ENCODE assay signal across 27 mouse cellular contexts in genomic region chr7:45105491-45105890, GRCm38 (mm10). TPM values are rescaled to one million over a fixed set of nuclear protein-coding genes. Genes with fewer than 3 reads are reported as not detected.
DNase-seq lines count a peak whose midpoint lies in the region; ATAC-seq and TF ChIP-seq lines count a peak whose summit lies in the region.
"Had no signal": no experiment of that assay in that cellular context is flagged by ENCODE, and none has a peak within 500 bp of the region (broad histone marks: within the 10 kb centered on the region; RNA-seq: fewer than 3 reads in every experiment).

No protein-coding gene starts in this region.

- no peak overlapping the region for H3K4me2 ChIP-seq in forebrain, embryonic 14.5 days (ENCODE audit: low read length)
- no peak overlapping the region for H3K4me2 ChIP-seq in intestine, embryonic 16.5 days (ENCODE audit: low read depth, low read length)
- H3K4me2 ChIP-seq: embryonic facial prominence, embryonic 12.5 days; embryonic facial prominence, embryonic 15.5 days; forebrain, embryonic 12.5 days; heart, embryonic 11.5 days; hindbrain, embryonic 13.5 days had no signal

- 0 out of 2 replicates have a peak overlapping the region, but pooled peaks have one; percentile 20 for H3K27ac ChIP-seq in forebrain, embryonic 10.5 days
- H3K27ac ChIP-seq in forebrain, embryonic 14.5 days (ENCODE audit: low read depth, low read length) = no peak overlapping the region
- H3K27ac ChIP-seq in ES-E14 (ENCODE audit: insufficient read depth, low read depth, low read length, poor library complexity, severe bottlenecking) = no peak overlapping the region
- peak overlapping the region; percentile 31 for H3K27ac ChIP-seq in intestine, embryonic 16.5 days (ENCODE audit: low read length)
- H3K27ac ChIP-seq in small intestine, adult 2 months (ENCODE audit: insufficient read depth, low read depth, low read length) = peak overlapping the region; percentile 99
- H3K27ac ChIP-seq: embryonic facial prominence, embryonic 12.5 days; embryonic facial prominence, embryonic 15.5 days; forebrain, embryonic 12.5 days; gastrocnemius, adult 2 months; hindbrain, embryonic 13.5 days had no signal

- H3K36me3 ChIP-seq in forebrain, embryonic 10.5 days (replicated peaks) = no peaks in the 10 kb centered on the region
- H3K36me3 ChIP-seq in forebrain, embryonic 14.5 days (ENCODE audit: control insufficient read depth, insufficient read depth, low read length) = no peaks in the 10 kb centered on the region
- H3K36me3 ChIP-seq in ES-E14 (ENCODE audit: control insufficient read depth, insufficient read depth, low read length, poor library complexity, severe bottlenecking) = no peaks in the 10 kb centered on the region
- H3K36me3 ChIP-seq in intestine, embryonic 16.5 days (ENCODE audit: control insufficient read depth, insufficient read depth, low read length) = no peaks in the 10 kb centered on the region
- H3K36me3 ChIP-seq in small intestine, adult 2 months (ENCODE audit: control insufficient read depth, insufficient read depth, low read length) = 0 out of 2 replicates have a peak, but pooled peaks cover 2% of the 10 kb centered on the region
- H3K36me3 ChIP-seq: embryonic facial prominence, embryonic 12.5 days; forebrain, embryonic 12.5 days; hindbrain, embryonic 13.5 days had no signal

- H3K9ac ChIP-seq in forebrain, embryonic 14.5 days (ENCODE audit: low read length) = no peak overlapping the region
- H3K9ac ChIP-seq in ES-E14 (ENCODE audit: insufficient read depth, low read depth, low read length, poor library complexity, severe bottlenecking) = peak overlapping the region; percentile 16; the same call in 1 of the 2 replicates
- H3K9ac ChIP-seq in intestine, embryonic 16.5 days (ENCODE audit: low read depth, low read length) = no peak overlapping the region
- H3K9ac ChIP-seq: embryonic facial prominence, embryonic 12.5 days; embryonic facial prominence, embryonic 15.5 days; forebrain, embryonic 12.5 days; hindbrain, embryonic 13.5 days had no signal

- no peaks in the 10 kb centered on the region for H3K9me3 ChIP-seq in forebrain, embryonic 10.5 days
- no peaks in the 10 kb centered on the region for H3K9me3 ChIP-seq in forebrain, embryonic 14.5 days (replicated peaks; ENCODE audit: control insufficient read depth, low read length)
- H3K9me3 ChIP-seq in ES-E14 (ENCODE audit: control insufficient read depth, insufficient read depth, low read depth, low read length) = no peaks in the 10 kb centered on the region
- no peaks in the 10 kb centered on the region for H3K9me3 ChIP-seq in intestine, embryonic 16.5 days (ENCODE audit: control insufficient read depth, low read length)
- H3K9me3 ChIP-seq: embryonic facial prominence, embryonic 12.5 days; embryonic facial prominence, embryonic 15.5 days; forebrain, embryonic 12.5 days; hindbrain, embryonic 13.5 days had no signal

- no peak for TF ChIP-seq CTCF in small intestine, adult 2 months (IDR thresholded peaks at IDR 0.05; ENCODE audit: extremely low read depth, insufficient read length, insufficient replicate concordance, low read depth, low read length)
- TF ChIP-seq CTCF in lung, adult 2 months (IDR thresholded peaks at IDR 0.05; ENCODE audit: insufficient read depth, low read length) = no peak

- ATAC-seq in forebrain, embryonic 14.5 days = no peak
- ATAC-seq in intestine, embryonic 16.5 days = peak; percentile 63
- ATAC-seq: forebrain, embryonic 16.5 days; hindbrain, embryonic 16.5 days; inflammation-experienced regulatory T-cells, adult 6 months had no signal

- no peaks in the 10 kb centered on the region for H3K27me3 ChIP-seq in forebrain, embryonic 10.5 days (ENCODE audit: poor library complexity, severe bottlenecking)
- H3K27me3 ChIP-seq in forebrain, embryonic 14.5 days (replicated peaks; ENCODE audit: control insufficient read depth, insufficient read depth, low read length) = no peaks in the 10 kb centered on the region
- no peaks in the 10 kb centered on the region for H3K27me3 ChIP-seq in intestine, embryonic 16.5 days (replicated peaks; ENCODE audit: control insufficient read depth, insufficient read depth, low read length)
- H3K27me3 ChIP-seq in small intestine, adult 2 months (ENCODE audit: control insufficient read depth, insufficient read depth, low read length) = no peaks in the 10 kb centered on the region
- H3K27me3 ChIP-seq: CH12.LX; embryonic facial prominence, embryonic 12.5 days; embryonic facial prominence, embryonic 15.5 days; forebrain, embryonic 12.5 days; hindbrain, embryonic 13.5 days had no signal

- no peak for DNase-seq in forebrain, embryonic 10.5 days (ENCODE audit: extremely low spot score, low spot score)
- DNase-seq in forebrain, embryonic 14.5 days (ENCODE audit: low spot score) = no peak
- no peak for DNase-seq in ES-E14 (ENCODE audit: low read depth, low spot score)
- DNase-seq in kidney, postnatal 4 days = no peak
- DNase-seq in lung, adult 2 months = no peak
- DNase-seq in B cell, adult 2 months = no peak
- DNase-seq: adrenal gland, postnatal 10 days; adrenal gland, postnatal 36 days; cerebellum, adult 18-20 months; cerebellum, adult 9-10 months; cerebellum, postnatal 14 days; gastrocnemius, adult 2 months; gastrocnemius, postnatal 14 days had no signal

- peaks cover 32% of the 10 kb centered on the region for H3K4me1 ChIP-seq in forebrain, embryonic 10.5 days
- no peaks in the 10 kb centered on the region for H3K4me1 ChIP-seq in forebrain, embryonic 14.5 days (ENCODE audit: control insufficient read depth, insufficient read depth, low read length)
- peaks cover 3 to 18% of the 10 kb centered on the region in 2 experiments; a peak in 2 of 4 replicates for H3K4me1 ChIP-seq in ES-E14 (ENCODE audit: control insufficient read depth in 2 of 2, insufficient read depth in 2 of 2, low read length in 2 of 2, poor library complexity in 1 of 2)
- H3K4me1 ChIP-seq in intestine, embryonic 16.5 days (ENCODE audit: control insufficient read depth, insufficient read depth, low read length) = peaks cover 25% of the 10 kb centered on the region
- H3K4me1 ChIP-seq in small intestine, adult 2 months (ENCODE audit: control insufficient read depth, insufficient read depth, insufficient read length, low read length) = peaks cover 31% of the 10 kb centered on the region
- H3K4me1 ChIP-seq in lung, adult 2 months (ENCODE audit: control insufficient read depth, insufficient read depth, low read length) = peaks cover 7% of the 10 kb centered on the region

- in situ Hi-C loops in ES-E14 (cut with MboI; ENCODE audit: low sequenced_read_pairs in 2 of 2, unreplicated experiment in 2 of 2) = no loop called here

- WGBS in forebrain, embryonic 10.5 days = 85% methylated on average over 8 of the region's 8 CpGs
- WGBS in forebrain, embryonic 14.5 days = 81% methylated on average over 8 of the region's 8 CpGs
- 58% methylated on average over 8 of the region's 8 CpGs for WGBS in intestine, embryonic 16.5 days
- WGBS in small intestine, adult 2 months = 32% methylated on average over 8 of the region's 8 CpGs
- 72% methylated on average over 8 of the region's 8 CpGs for WGBS in lung, adult 2 months

- peak; percentile 19; the same call in 1 of the 2 replicates for TF ChIP-seq POLR2A in small intestine, adult 2 months (IDR thresholded peaks at IDR 0.05; ENCODE audit: low read depth, low read length)
- TF ChIP-seq POLR2A in lung, adult 2 months (IDR thresholded peaks at IDR 0.05; ENCODE audit: borderline replicate concordance, extremely low read depth, low read depth, low read length) = no peak

- no peak overlapping the region for H3K4me3 ChIP-seq in forebrain, embryonic 10.5 days
- no peak overlapping the region for H3K4me3 ChIP-seq in forebrain, embryonic 14.5 days (ENCODE audit: low read depth, low read length)
- no peak overlapping the region for H3K4me3 ChIP-seq in ES-E14 (ENCODE audit: insufficient read depth in 1 of 2, low read depth in 1 of 2, low read length in 2 of 2, poor library complexity in 1 of 2, severe bottlenecking in 1 of 2)
- H3K4me3 ChIP-seq in intestine, embryonic 16.5 days (ENCODE audit: low read length) = no peak overlapping the region
- H3K4me3 ChIP-seq in small intestine, adult 2 months (ENCODE audit: low read depth, low read length) = no peak overlapping the region
- H3K4me3 ChIP-seq in lung, adult 2 months (replicated peaks; ENCODE audit: extremely low read depth, low read depth, low read length) = no peak overlapping the region
- H3K4me3 ChIP-seq: embryonic facial prominence, embryonic 12.5 days; embryonic facial prominence, embryonic 15.5 days; forebrain, embryonic 12.5 days; gastrocnemius, adult 2 months; hindbrain, embryonic 13.5 days had no signal

RNA-seq across cellular contexts. Expression of gene Fcgrt, which starts 1.8 kb away (rescaled TPM):
- polyA plus RNA-seq in forebrain, embryonic 10.5 days (2016; fragmentation: Nextera tagmentation; extraction: Ambion mirVana) = 5.5 and 5.9 TPM in 2 replicates
- 20.3 and 26.9 TPM in 2 replicates for polyA plus RNA-seq in forebrain, embryonic 14.5 days (2014; fragmentation: Nextera tagmentation; extraction: Ambion mirVana)
- 10.6 and 15.1 TPM in 2 replicates for total RNA-seq in ES-E14 (2012; rRNA removed)
- 334 and 458 TPM in 2 replicates for polyA plus RNA-seq in intestine, embryonic 16.5 days (2015; fragmentation: Nextera tagmentation; extraction: Ambion mirVana)
- polyA plus RNA-seq in small intestine, adult 2 months (2012; rRNA removed) = 47.9 and 78.3 TPM in 2 replicates
- polyA plus RNA-seq in lung, adult 2 months (2012; rRNA removed) = 112 and 120 TPM in 2 replicates

RNA-seq across cellular contexts. Expression of gene Rcn3, which starts 13.5 kb away (rescaled TPM):
- 101 and 113 TPM in 2 replicates for polyA plus RNA-seq in forebrain, embryonic 10.5 days (2016; fragmentation: Nextera tagmentation; extraction: Ambion mirVana)
- polyA plus RNA-seq in forebrain, embryonic 14.5 days (2014; fragmentation: Nextera tagmentation; extraction: Ambion mirVana) = 67.4 and 73.9 TPM in 2 replicates
- 137 and 207 TPM in 2 replicates for total RNA-seq in ES-E14 (2012; rRNA removed)
- polyA plus RNA-seq in intestine, embryonic 16.5 days (2015; fragmentation: Nextera tagmentation; extraction: Ambion mirVana) = 237 and 260 TPM in 2 replicates
- polyA plus RNA-seq in small intestine, adult 2 months (2012; rRNA removed) = 40.0 and 49.9 TPM in 2 replicates
- polyA plus RNA-seq in lung, adult 2 months (2012; rRNA removed) = 172 and 174 TPM in 2 replicates

RNA-seq across cellular contexts. Expression of gene Rps11, which starts 18.7 kb away (rescaled TPM):
- 1,843 and 1,853 TPM in 2 replicates for polyA plus RNA-seq in forebrain, embryonic 10.5 days (2016; fragmentation: Nextera tagmentation; extraction: Ambion mirVana)
- 981 and 1,280 TPM in 2 replicates for polyA plus RNA-seq in forebrain, embryonic 14.5 days (2014; fragmentation: Nextera tagmentation; extraction: Ambion mirVana)
- 1,746 and 1,854 TPM in 2 replicates for total RNA-seq in ES-E14 (2012; rRNA removed)
- polyA plus RNA-seq in intestine, embryonic 16.5 days (2015; fragmentation: Nextera tagmentation; extraction: Ambion mirVana) = 1,613 and 1,701 TPM in 2 replicates
- 159 and 207 TPM in 2 replicates for polyA plus RNA-seq in small intestine, adult 2 months (2012; rRNA removed)
- 125 and 221 TPM in 2 replicates for polyA plus RNA-seq in lung, adult 2 months (2012; rRNA removed)

RNA-seq across cellular contexts. Expression of gene Rpl13a, which starts 23.1 kb away (rescaled TPM):
- 1,219 and 1,234 TPM in 2 replicates for polyA plus RNA-seq in forebrain, embryonic 10.5 days (2016; fragmentation: Nextera tagmentation; extraction: Ambion mirVana)
- polyA plus RNA-seq in forebrain, embryonic 14.5 days (2014; fragmentation: Nextera tagmentation; extraction: Ambion mirVana) = 1,037 and 1,253 TPM in 2 replicates
- total RNA-seq in ES-E14 (2012; rRNA removed) = 3,971 and 5,136 TPM in 2 replicates
- 1,233 and 1,311 TPM in 2 replicates for polyA plus RNA-seq in intestine, embryonic 16.5 days (2015; fragmentation: Nextera tagmentation; extraction: Ambion mirVana)
- 1,193 and 1,266 TPM in 2 replicates for polyA plus RNA-seq in small intestine, adult 2 months (2012; rRNA removed)
- 1,255 and 1,630 TPM in 2 replicates for polyA plus RNA-seq in lung, adult 2 months (2012; rRNA removed)

RNA-seq across cellular contexts. Expression of gene Gm45713, which starts 30.5 kb away (rescaled TPM):
- polyA plus RNA-seq in forebrain, embryonic 10.5 days (2016; fragmentation: Nextera tagmentation; extraction: Ambion mirVana) = 0.11 and 0.27 TPM in 2 replicates
- 0.22 and 0.88 TPM in 2 replicates for polyA plus RNA-seq in forebrain, embryonic 14.5 days (2014; fragmentation: Nextera tagmentation; extraction: Ambion mirVana)
- total RNA-seq in ES-E14 (2012; rRNA removed) = 0.36 and 0.90 TPM in 2 replicates
- 0.20 TPM in 1 of 2 replicates, not detected in the other for polyA plus RNA-seq in intestine, embryonic 16.5 days (2015; fragmentation: Nextera tagmentation; extraction: Ambion mirVana)
- 1.5 TPM in 1 of 2 replicates, not detected in the other for polyA plus RNA-seq in small intestine, adult 2 months (2012; rRNA removed)
- 3.1 TPM in 2 replicates for polyA plus RNA-seq in lung, adult 2 months (2012; rRNA removed)
- total RNA-seq: adrenal gland, adult 18-20 months; adrenal gland, postnatal 10 days; adrenal gland, postnatal 36 days; common myeloid progenitor, adult 5-6 weeks; gastrocnemius, postnatal 14 days; heart, postnatal 25 days had no signal
- polyA plus RNA-seq: forebrain, embryonic 16.5 days had no signal

Comparison
In these comparisons a context has a peak if more than half of its experiments do, and no peak if none do; other contexts are left out.
1. H3K27ac ChIP-seq: peak in forebrain, embryonic 10.5 days (single experiment), intestine, embryonic 16.5 days (single experiment) and small intestine, adult 2 months (single experiment); none in forebrain, embryonic 14.5 days (single experiment) and ES-E14 (single experiment).